Mouse (Mus musculus) forebrain, embryonic 13.5 days (tissue): ENCODE data around the gene Crhr2. TPM values are rescaled to one million over a fixed set of nuclear protein-coding genes. Genes with fewer than 3 reads are reported as not detected.
A peak's percentile ranks its signal among the peaks of the same experiment; 100 is the strongest.

Experiments
- ATAC-seq: fragments of 200-750 bp; cut with Nextera tagmentation; 2 replicates; pipeline ENCODE4 v1.8.0; 2017
- H3K27ac ChIP-seq: fragments of 300-500 bp; sonication (generic); 2 replicates; pipeline ENCODE4 v1.5.1; 2015; ENCODE audit warnings: inconsistent platforms, mild to moderate bottlenecking, moderate library complexity
- H3K27me3 ChIP-seq: fragments of 300-500 bp; sonication (generic); 2 replicates; pipeline ENCODE4 v1.6.1; 2015; ENCODE audit warnings: mild to moderate bottlenecking, inconsistent platforms
- H3K36me3 ChIP-seq: fragments of 300-500 bp; sonication (generic); 2 replicates; pipeline ENCODE4 v1.6.1; 2015; ENCODE audit warnings: mild to moderate bottlenecking, inconsistent platforms; ENCODE audit not compliant: poor library complexity, severe bottlenecking
- H3K4me1 ChIP-seq: fragments of 300-500 bp; sonication (generic); 2 replicates; pipeline ENCODE4 v1.6.1; 2015; ENCODE audit warnings: inconsistent platforms
- H3K4me2 ChIP-seq: fragments of 300-500 bp; sonication (generic); 2 replicates; pipeline ENCODE4 v1.6.1; 2015; ENCODE audit warnings: inconsistent platforms, mild to moderate bottlenecking, moderate library complexity
- H3K4me3 ChIP-seq: fragments of 300-500 bp; sonication (generic); 2 replicates; pipeline ENCODE4 v1.5.1; 2015; ENCODE audit warnings: mild to moderate bottlenecking, inconsistent platforms
- H3K9ac ChIP-seq: fragments of 300-500 bp; sonication (generic); 2 replicates; pipeline ENCODE4 v1.6.1; 2015; ENCODE audit warnings: mild to moderate bottlenecking, inconsistent platforms
- H3K9me3 ChIP-seq: fragments of 300-500 bp; sonication (generic); replicated peaks from 2 replicates; pipeline ENCODE4 v1.6.1; 2016; ENCODE audit warnings: inconsistent platforms
- WGBS: fragments of 180-500 bp; shearing (Covaris S2); methylation state at CpG from one replicate; pipeline ENCODE4 v1.1.7; 2015; 5-methylcytosine and 5-hydroxymethylcytosine counted together
- polyA plus RNA-seq: library from polyadenylated mRNA; unstranded; fragments of >200 nt; fragmentation: Nextera tagmentation; extraction: Ambion mirVana; gene quantifications from 2 replicates; pipeline ENCODE4 v1.2.1, GENCODE M21; 2015

Gene Crhr2
- polyA plus RNA-seq, 1 experiment from 2014 or later = 0.28 TPM

DNA sequence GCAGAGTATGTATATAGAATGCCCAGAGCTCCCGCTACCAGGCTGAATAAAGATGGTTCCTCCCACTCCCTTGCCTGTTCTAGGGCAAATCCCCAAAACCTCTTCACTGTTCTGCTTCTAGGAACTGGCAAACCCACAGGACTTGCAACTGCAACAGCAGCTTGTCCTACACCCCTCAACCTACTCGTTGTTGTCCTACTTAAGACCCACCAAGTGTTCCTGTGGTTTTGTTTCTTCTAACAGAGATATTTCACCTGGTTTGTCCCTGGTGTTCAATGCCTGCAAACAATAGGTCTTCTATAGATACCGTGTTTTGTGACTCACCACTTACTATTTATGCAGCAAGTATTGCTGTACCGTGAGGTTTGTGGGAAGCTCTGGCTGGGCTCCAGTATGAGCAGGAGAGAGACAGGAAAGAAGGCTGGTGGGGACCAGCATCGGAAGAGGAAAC is 28.5 kb upstream of the Crhr2 start:
- Histone ChIP-seq H3K4me1 (0 out of 2 replicates have a peak, but pooled peaks cover 6% of the 10 kb centered on the region), H3K9me3 (no peaks in the 10 kb centered on the region), H3K27ac (no peak overlapping the region), H3K4me3 (no peak overlapping the region), H3K9ac (no peak overlapping the region), H3K36me3 (no peaks in the 10 kb centered on the region), H3K27me3 (no peaks in the 10 kb centered on the region), H3K4me2 (no peak overlapping the region)
- WGBS = 84% methylated on average over 5 of the region's 5 CpGs
- ATAC-seq = no peak

DNA sequence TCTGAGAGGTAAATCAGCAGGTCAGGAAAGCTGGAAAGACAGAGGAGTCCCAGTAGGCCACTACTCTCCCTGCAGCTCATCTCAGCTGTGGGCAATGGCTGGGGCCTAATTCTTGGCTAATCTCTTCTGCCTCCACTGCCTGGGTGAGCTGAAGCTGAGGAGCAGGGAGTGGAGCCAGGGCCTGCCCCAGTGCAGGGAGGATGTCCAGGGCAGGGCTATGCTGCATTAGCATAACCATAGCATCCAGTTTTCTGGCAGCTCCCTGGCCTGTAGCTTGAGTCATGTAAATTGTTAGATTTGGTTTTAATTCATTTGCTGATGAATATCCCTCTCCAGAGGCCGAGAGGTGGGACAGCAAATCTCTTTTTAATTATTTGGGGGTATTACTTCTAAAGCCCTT is 26.4 kb upstream of the Crhr2 start:
- Histone ChIP-seq H3K9me3 (no peaks in the 10 kb centered on the region), H3K36me3 (no peaks in the 10 kb centered on the region), H3K27me3 (no peaks in the 10 kb centered on the region), H3K4me1 (0 out of 2 replicates have a peak, but pooled peaks cover 6% of the 10 kb centered on the region), H3K4me2 (no peak overlapping the region), H3K4me3 (no peak overlapping the region), H3K27ac (no peak overlapping the region), H3K9ac (no peak overlapping the region)
- ATAC-seq = no peak
- 41% methylated on average over 1 of the region's 1 CpGs for WGBS

DNA sequence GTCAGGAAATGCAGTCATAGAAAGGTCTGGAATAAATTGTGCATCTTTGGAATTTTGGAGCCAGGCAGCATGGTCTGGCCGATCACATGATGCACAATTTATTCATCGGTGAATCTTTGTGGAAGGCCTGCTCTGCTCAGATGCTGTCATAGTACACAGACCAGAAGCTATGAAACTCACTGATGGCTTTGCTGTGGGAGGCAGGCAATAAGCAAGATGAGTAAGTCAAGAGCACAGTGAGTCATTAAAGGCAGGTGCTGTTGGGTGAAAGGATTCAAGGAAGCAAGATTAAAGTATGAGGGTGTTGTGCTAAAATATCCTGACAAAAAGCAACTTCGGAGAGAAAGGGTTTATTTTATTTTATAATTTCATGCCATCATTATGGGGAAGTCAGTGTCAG is 19.4 kb upstream of the Crhr2 start:
- Histone ChIP-seq H3K27me3 (no peaks in the 10 kb centered on the region), H3K9me3 (no peaks in the 10 kb centered on the region), H3K4me1 (no peaks in the 10 kb centered on the region), H3K4me3 (no peak overlapping the region), H3K36me3 (no peaks in the 10 kb centered on the region), H3K4me2 (no peak overlapping the region), H3K9ac (no peak overlapping the region), H3K27ac (no peak overlapping the region)
- no peak for ATAC-seq
- 96% methylated on average over 3 of the region's 3 CpGs for WGBS

DNA sequence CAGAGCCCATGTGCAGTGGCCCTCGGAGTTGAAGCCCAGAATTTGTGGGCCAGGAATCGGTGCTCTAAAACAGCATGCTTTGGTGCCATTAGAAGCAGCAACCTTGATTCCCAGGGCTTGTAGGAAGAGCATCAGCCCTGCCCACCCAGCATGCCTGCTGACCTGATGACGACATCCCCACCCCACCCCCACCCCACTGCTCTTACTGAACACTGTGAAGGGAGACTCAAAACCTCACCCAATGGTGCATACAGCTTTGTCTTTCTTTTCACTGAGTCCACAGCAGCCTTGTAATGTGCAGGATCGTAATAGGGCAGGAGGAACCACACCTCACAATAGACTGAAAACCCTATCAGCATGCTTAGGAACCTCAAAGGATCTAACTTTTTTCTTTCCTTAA is 13.3 kb upstream of the Crhr2 start:
- no peaks in the 10 kb centered on the region for H3K27me3 ChIP-seq
- no peak overlapping the region for H3K4me3 ChIP-seq
- peaks cover 7% of the 10 kb centered on the region; the same call in 1 of the 2 replicates for H3K4me1 ChIP-seq
- H3K9me3 ChIP-seq = peaks cover 8% of the 10 kb centered on the region; the same call in 1 of the 2 replicates
- peak; percentile 43; the same call in 1 of the 2 replicates for ATAC-seq
- no peak overlapping the region for H3K9ac ChIP-seq
- H3K36me3 ChIP-seq = no peaks in the 10 kb centered on the region
- no peak overlapping the region for H3K4me2 ChIP-seq
- no peak overlapping the region for H3K27ac ChIP-seq
- WGBS = 19% methylated on average over 4 of the region's 4 CpGs

DNA sequence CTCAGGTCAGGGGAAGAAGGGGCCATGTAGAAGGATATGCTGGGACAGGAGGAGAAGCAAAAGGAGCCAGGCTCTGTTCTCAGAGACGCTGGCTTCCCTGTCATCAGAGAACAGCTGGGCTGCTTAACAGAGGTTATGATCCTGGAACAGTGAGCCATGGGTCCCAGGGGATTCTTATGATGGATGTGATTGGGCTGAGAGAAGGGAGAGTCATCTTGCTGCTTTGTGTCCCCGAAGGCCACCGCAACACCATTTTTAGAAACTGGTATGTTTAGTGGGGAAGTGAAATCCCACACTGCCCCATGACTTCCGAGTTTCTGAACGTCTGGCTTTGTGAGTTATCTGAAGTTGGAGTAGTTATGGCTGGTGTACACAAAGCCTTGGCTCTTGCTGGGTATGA is 12.5 kb upstream of the Crhr2 start:
- Histone ChIP-seq H3K4me3 (no peak overlapping the region), H3K27ac (no peak overlapping the region), H3K27me3 (no peaks in the 10 kb centered on the region), H3K4me1 (peaks cover 7% of the 10 kb centered on the region; the same call in 1 of the 2 replicates), H3K36me3 (no peaks in the 10 kb centered on the region), H3K9me3 (peaks cover 8% of the 10 kb centered on the region; the same call in 1 of the 2 replicates), H3K9ac (no peak overlapping the region), H3K4me2 (no peak overlapping the region)
- WGBS = 87% methylated on average over 5 of the region's 5 CpGs
- ATAC-seq = no peak

DNA sequence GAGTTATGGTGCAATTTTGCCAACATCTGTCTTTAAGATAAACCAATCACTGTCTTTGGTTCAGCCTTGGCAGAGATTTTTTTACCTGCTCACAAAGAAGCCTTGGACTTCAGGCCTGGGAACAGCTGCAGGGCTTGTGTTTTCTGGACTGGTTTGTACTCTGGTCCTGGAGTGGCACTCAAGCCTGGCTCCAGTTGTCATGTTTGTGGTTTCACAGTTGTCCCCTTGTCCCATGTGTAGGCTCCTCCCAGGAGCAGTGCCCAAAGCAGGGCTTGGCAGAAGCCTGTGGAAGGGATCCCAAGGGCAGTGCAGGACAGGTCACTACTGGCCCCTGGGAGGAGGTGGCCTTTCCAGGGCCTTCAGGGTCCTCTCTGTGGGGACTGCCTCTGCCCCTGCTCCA is 5.5 kb upstream of the Crhr2 start:
- Histone ChIP-seq H3K27me3 (no peaks in the 10 kb centered on the region), H3K36me3 (no peaks in the 10 kb centered on the region), H3K4me3 (no peak overlapping the region), H3K4me2 (no peak overlapping the region), H3K4me1 (no peaks in the 10 kb centered on the region), H3K9me3 (no peaks in the 10 kb centered on the region), H3K9ac (no peak overlapping the region), H3K27ac (no peak overlapping the region)
- ATAC-seq = no peak

DNA sequence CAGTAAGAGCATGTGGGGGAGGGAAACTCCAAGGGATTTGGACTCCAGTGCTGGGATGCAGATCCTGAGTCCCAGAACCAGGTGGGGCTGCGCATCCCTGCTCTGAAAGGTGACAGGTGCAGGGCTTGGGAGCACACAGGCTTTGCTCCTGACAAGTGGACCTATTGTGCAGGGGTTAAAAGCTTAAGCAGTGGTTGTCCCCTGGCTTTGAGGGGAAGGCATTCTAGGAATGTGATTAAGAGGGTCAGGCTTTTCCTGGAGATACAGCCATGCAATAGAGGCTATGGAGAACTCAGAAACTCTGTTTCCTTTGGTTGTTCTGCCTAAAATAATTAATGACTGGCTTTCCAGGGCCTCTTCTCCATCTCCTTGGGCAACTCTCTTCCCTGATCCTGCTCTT is 609 bp upstream of the Crhr2 start:
- Histone ChIP-seq H3K4me3 (no peak overlapping the region), H3K27ac (no peak overlapping the region), H3K4me1 (no peaks in the 10 kb centered on the region), H3K27me3 (no peaks in the 10 kb centered on the region), H3K4me2 (no peak overlapping the region), H3K9me3 (no peaks in the 10 kb centered on the region), H3K36me3 (no peaks in the 10 kb centered on the region), H3K9ac (no peak overlapping the region)
- WGBS = 48% methylated on average over 1 of the region's 1 CpGs
- no peak for ATAC-seq

DNA sequence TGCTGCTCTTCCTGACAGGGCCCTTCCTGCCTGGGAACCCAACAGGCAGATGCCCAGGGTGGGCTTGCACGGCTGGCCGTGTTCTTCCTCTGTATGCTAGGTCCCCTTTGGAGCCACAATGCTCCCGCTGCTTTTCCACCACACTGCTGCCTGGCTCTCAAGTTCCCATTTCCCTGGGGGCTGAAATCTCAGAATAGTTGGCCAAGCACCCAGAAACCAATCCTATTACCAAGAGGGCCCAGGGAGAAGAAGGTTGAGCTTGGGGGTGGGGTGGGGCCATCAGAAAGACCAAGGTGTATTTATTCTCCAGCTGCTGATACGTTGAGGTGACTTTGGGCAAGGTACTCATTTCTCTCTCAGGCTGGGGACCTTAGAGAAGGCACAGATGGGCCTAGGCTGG is 1.5 kb downstream of the Crhr2 start:
- no peaks in the 10 kb centered on the region for H3K4me1 ChIP-seq
- H3K4me2 ChIP-seq = no peak overlapping the region
- no peak overlapping the region for H3K4me3 ChIP-seq
- H3K27me3 ChIP-seq = no peaks in the 10 kb centered on the region
- no peaks in the 10 kb centered on the region for H3K9me3 ChIP-seq
- no peaks in the 10 kb centered on the region for H3K36me3 ChIP-seq
- 87% methylated on average over 4 of the region's 4 CpGs for WGBS
- no peak overlapping the region for H3K27ac ChIP-seq
- no peak for ATAC-seq
- no peak overlapping the region for H3K9ac ChIP-seq

DNA sequence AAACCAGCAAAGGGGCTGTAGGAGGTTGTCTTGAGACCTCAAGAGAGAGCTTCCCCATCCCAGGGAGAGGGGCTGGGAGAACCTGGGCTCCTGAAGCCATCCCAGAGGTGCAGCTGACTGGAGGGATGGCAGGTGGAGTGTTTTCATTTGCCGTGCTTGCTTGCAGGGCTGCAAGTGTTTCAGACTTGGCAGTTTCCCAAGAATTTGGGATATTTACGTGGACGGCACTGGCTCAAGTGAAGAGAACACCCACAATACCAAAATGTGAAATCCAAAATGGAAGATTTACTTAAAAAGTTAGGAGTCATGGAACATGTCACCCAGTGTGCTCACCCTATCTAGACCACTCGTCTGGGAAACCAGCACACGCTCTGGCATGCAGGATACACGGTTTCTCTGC is 2.2 kb downstream of the Crhr2 start:
- Histone ChIP-seq H3K4me1 (no peaks in the 10 kb centered on the region), H3K27ac (no peak overlapping the region)
- 56% methylated on average over 6 of the region's 6 CpGs for WGBS

DNA sequence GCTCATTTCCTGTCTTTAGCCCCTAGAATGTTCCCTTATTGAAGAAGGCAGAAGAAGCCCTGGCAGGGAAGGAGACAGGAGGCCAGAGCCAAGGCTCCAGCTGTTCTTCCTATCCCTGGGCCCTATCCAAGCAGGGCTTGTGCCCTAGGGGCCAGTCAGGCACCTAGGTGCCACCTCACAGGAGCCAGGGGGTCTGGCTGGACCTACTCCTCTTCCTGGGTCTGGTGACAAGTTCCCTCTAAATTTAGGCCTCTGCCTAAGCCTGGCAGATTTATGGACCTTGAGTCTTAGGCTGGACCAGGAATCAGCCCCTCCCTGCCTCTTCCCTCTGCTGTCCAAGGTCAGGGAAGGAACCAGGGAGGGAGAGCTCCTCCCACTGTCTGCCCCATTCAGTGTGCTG is 4.4 kb downstream of the Crhr2 start:
- Histone ChIP-seq H3K4me1 (no peaks in the 10 kb centered on the region), H3K36me3 (no peaks in the 10 kb centered on the region), H3K4me3 (no peak overlapping the region), H3K9me3 (no peaks in the 10 kb centered on the region), H3K9ac (no peak overlapping the region), H3K4me2 (no peak overlapping the region), H3K27ac (no peak overlapping the region), H3K27me3 (0 out of 2 replicates have a peak, but pooled peaks cover 4% of the 10 kb centered on the region)
- ATAC-seq = no peak

More for the DNA sequence above, 2.2 kb downstream of the Crhr2 start:
- H3K9ac ChIP-seq = no peak overlapping the region
- no peaks in the 10 kb centered on the region for H3K9me3 ChIP-seq
- H3K36me3 ChIP-seq = no peaks in the 10 kb centered on the region
- H3K4me2 ChIP-seq = no peak overlapping the region
- no peaks in the 10 kb centered on the region for H3K27me3 ChIP-seq
- ATAC-seq = no peak
- no peak overlapping the region for H3K4me3 ChIP-seq

DNA sequence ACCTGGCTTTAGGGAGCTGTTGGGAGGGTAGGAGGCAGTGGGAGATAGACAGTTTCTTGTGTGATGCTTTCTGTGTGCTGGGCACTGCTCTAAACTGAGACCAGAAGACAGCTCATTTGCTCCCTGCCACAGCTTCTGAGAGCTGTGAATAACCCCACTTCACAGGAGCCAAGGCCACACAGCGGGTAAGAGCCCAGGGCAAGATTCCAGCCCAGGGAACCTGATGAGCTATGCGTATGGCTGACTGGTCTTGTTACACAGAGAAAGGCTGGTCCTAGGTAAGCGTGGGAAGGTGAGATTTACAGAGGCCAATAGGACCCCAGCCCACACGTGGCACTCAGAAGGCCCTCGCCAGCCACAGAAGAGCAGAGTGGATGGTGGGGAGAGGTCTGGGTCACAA is 6.2 kb downstream of the Crhr2 start:
- Histone ChIP-seq H3K36me3 (no peaks in the 10 kb centered on the region), H3K9me3 (no peaks in the 10 kb centered on the region), H3K4me3 (no peak overlapping the region), H3K27ac (no peak overlapping the region), H3K4me2 (no peak overlapping the region), H3K4me1 (no peaks in the 10 kb centered on the region), H3K9ac (no peak overlapping the region), H3K27me3 (0 out of 2 replicates have a peak, but pooled peaks cover 4% of the 10 kb centered on the region)
- WGBS = 76% methylated on average over 5 of the region's 5 CpGs
- ATAC-seq = no peak

DNA sequence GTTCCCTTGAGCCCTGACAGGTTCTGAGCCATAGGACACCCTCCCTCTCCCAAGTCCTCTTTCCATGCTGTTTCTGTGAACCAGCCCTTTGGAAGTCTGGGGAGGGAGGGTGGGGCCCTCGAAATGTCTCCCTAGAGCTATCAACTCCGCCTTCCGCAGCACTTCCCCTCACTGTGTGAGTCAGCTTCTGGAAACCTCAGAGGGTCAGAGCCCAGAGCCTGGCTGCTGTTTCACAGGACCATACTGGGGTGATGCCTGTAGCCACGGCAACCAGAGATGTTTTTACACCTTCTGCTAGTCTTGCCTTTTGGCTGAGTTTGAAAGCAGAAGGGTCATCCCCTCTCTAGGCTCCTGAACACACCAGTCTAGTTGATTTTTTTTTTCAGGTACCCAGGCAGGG is 9.8 kb downstream of the Crhr2 start:
- no peaks in the 10 kb centered on the region for H3K36me3 ChIP-seq
- no peak for ATAC-seq
- WGBS = 57% methylated on average over 4 of the region's 4 CpGs
- no peak overlapping the region for H3K27ac ChIP-seq
- H3K9me3 ChIP-seq = no peaks in the 10 kb centered on the region
- H3K27me3 ChIP-seq = peaks cover 29% of the 10 kb centered on the region
- H3K4me1 ChIP-seq = peaks cover 2% of the 10 kb centered on the region
- no peak overlapping the region for H3K9ac ChIP-seq
- H3K4me3 ChIP-seq = no peak overlapping the region
- H3K4me2 ChIP-seq = no peak overlapping the region

DNA sequence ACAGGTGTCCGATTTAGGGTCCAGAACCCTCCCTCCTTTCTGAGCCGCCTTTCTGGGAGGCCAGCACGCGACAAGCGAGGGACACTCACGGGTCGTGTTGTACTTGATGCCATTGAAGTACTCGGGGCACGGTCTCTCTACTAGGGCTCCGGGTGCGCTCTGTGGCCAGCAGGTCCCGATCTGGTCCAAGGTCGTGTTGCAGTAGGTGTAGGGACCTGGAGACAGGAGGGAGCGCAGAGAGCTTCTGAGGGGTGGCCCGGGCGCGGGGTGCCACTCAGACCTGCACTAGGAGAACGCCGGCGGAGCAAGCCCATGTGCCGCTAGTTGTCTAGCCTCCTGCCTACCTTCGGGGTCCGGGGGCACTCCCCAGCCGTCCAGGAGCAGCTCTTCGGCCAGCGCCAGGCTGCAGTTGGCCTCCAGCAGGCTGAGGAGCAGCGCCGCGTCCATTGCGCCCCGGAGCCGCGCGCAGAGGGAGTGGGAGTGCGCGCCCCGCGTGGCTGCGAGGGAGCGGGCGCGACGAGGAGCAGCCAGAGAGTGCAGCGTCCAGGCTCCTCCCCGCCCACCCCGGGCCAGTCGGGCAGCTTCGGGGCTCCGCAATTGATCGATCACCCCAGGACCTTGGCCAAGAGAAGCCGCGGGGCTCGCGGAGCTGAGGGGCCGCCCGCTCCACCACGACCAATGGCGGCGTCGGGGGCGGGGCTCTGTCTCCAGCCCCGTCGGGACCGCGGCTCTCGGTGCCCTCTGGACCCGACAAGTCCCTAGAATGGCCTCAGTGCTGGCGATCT is 15.3 kb downstream of the Crhr2 start:
- 0% methylated on average over 41 of the region's 68 CpGs for WGBS
- no peak overlapping the region for H3K27ac ChIP-seq
- peak overlapping the region; percentile 57 for H3K4me3 ChIP-seq
- H3K9me3 ChIP-seq = no peaks in the 10 kb centered on the region
- peaks cover 15% of the 10 kb centered on the region for H3K4me1 ChIP-seq
- H3K9ac ChIP-seq = peak overlapping the region; percentile 61
- no peaks in the 10 kb centered on the region for H3K36me3 ChIP-seq
- peak overlapping the region; percentile 86 for H3K4me2 ChIP-seq
- H3K27me3 ChIP-seq = peaks cover 72% of the 10 kb centered on the region
- ATAC-seq = peak; percentile 58; the same call in 1 of the 2 replicates
